Mouse (Mus musculus) olfactory bulb, adult 2 months (tissue): Measurements from ENCODE around the gene Slc47a2.

Experiments
- CTCF ChIP-seq: fragments of 200-500 bp; IDR thresholded peaks from 2 replicates; pipeline ENCODE4 v1.5.1; 2012; ENCODE audit warnings: low read depth, mild to moderate bottlenecking, low read length, moderate library complexity; ENCODE audit not compliant: insufficient read depth
- POLR2A ChIP-seq: fragments of 200-500 bp; IDR thresholded peaks from 2 replicates; pipeline ENCODE4 v1.6.1; 2012; ENCODE audit warnings: mild to moderate bottlenecking, low read depth, low read length, moderate library complexity; ENCODE audit not compliant: insufficient read depth

GRCm38 (mm10) chr11:61319923-61320567 lies 22.6 kb downstream of the Slc47a2 start:
- TF ChIP-seq CTCF (no peak), POLR2A (no peak)
